Mouse (Mus musculus) inflammation-experienced regulatory T-cells (primary cell): ENCODE data around the gene Gm21761. TPM values are rescaled to one million over a fixed set of nuclear protein-coding genes. Genes with fewer than 3 reads are reported as not detected.

Experiments
- polyA plus RNA-seq, 2 experiments: library from polyadenylated mRNA; unstranded; fragments of 100-300 nt; shearing (Covaris generic); gene quantifications; one replicate each; pipeline ENCODE4 v1.2.1; 2017

The Gm21761 gene
- polyA plus RNA-seq: 1 to 10 TPM in 1 of 2 experiments, not detected in 1; 1.1 TPM

DNA sequence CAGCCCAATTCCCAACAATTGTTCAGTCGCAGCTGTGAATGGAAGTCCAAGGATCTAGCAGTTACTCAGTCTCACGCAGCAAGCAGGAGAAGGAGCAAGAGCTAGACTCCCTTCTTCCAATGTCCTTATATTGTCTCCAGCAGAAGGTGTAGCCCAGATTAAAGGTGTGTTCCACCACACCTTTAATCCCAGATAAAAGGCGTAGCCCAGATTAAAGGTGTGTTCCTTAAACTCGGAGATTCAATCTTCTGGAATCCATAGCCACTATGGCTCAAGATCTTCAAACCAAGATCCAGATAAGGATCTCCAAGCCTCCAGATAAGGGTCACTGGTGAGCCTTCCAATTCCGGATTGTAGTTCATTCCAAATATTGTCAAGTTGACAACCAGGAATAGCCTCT is at the start of gene Gm21761:
Gm21761 (minus strand) TSS at position 101 of the 400 bp plus-strand sequence.

DNA sequence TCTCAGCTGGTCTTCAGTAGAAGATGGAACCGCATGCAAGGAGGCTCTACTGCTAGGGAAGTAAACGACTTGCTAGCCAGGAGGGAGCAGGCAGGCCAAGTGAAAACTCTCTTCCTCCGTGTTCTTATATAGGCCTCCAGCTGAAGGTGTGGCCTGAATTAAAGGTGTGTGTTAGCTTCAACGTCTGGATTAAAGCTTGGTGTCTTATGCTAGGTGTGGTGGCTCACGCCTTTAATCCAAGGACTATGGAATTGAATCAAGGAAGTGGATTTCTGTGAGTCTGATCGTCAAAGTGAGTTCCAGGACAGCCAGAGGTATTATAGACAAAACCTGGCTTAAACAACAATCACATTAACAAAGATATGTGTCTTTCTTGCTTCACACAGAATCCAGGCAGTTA is 21.6 kb upstream of the Gm21761 start, which contains the start of gene B020031M17Rik:
B020031M17Rik (minus strand) TSS at position 101 of the 400 bp plus-strand sequence.

GRCm38 (mm10) chr13:119894685-119895084 is 34.4 kb downstream of the Gm21761 start, which contains the start of gene Tcstv1:
Gene Tcstv1, minus strand, starts transcription at chr13:119894785.

Other genes with a start within 250 kb of the Gm21761 start
- 10 to 100 TPM; 24.0 to 48.7 TPM for gene Hmgcs1, start 238.9 kb downstream of the Gm21761 start, polyA plus RNA-seq
- gene Nim1k, start 173.4 kb downstream of the Gm21761 start, polyA plus RNA-seq: 1 to 10 TPM in 1 of 2 experiments, under 1 TPM in 1; 0.52 to 1.5 TPM
- gene Zfp131, start 138.4 kb downstream of the Gm21761 start, polyA plus RNA-seq: 10 to 100 TPM; 23.6 to 34.4 TPM
- not detected for gene AF067063, start 99.1 kb downstream of the Gm21761 start, polyA plus RNA-seq
- not detected for gene D13Ertd608e, start 93.3 kb downstream of the Gm21761 start, polyA plus RNA-seq
- gene Tcstv1, start 34.5 kb downstream of the Gm21761 start, polyA plus RNA-seq: not detected
- gene B020031M17Rik, start 21.5 kb upstream of the Gm21761 start, polyA plus RNA-seq: not detected
- gene Gm36079, start 97.7 kb upstream of the Gm21761 start, polyA plus RNA-seq: not detected
- gene Gm21188, start 122.9 kb upstream of the Gm21761 start, polyA plus RNA-seq: 1 to 10 TPM in 1 of 2 experiments, not detected in 1; 1.1 TPM
- not detected for gene Gm20767, start 211.0 kb upstream of the Gm21761 start, polyA plus RNA-seq
- under 1 TPM in 1 of 2 experiments, not detected in 1; 0.18 TPM for gene Gm21818, start 243.2 kb upstream of the Gm21761 start, polyA plus RNA-seq